Mouse (Mus musculus) cerebral cortex, adult 2 months (tissue): Measurements from ENCODE around the gene Cnot1.

ENCODE experiments used
- WGBS: fragments of 180-500 bp; shearing (Covaris S2); methylation state at CpG from one replicate; pipeline ENCODE4 v1.1.7; 2018; 5-methylcytosine and 5-hydroxymethylcytosine counted together

Gene Cnot1

DNA sequence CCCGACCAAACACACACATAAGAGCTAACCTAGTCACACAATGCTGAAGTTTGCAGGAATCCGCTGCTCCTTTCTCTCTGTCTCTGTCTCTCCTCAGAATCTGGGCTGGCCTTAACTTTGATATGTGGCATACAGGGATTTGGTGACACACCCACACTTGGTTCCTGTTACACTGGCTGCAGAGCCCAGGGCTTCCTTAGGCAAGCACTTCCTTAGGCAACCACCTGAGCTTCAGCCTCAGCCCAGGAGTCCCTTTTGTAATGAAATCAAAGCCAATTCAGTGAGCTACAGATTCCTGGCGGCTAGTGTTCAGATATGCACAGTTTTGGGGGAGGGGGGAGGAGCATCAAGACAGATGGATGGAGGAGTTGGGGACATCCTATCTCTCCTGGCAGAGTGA lies 10.3 kb upstream of the Cnot1 start:
- WGBS = 68% methylated on average over 3 of the region's 3 CpGs

- WGBS = 63% methylated on average over 6 of the region's 6 CpGs
These were observed 8.9 kb upstream of the Cnot1 start for GRCm38 (mm10) chr8:95816044-95816708.

GRCm38 (mm10) chr8:95810184-95810591 lies 2.9 kb upstream of the Cnot1 start:
- WGBS = 56% methylated on average over 3 of the region's 3 CpGs

DNA sequence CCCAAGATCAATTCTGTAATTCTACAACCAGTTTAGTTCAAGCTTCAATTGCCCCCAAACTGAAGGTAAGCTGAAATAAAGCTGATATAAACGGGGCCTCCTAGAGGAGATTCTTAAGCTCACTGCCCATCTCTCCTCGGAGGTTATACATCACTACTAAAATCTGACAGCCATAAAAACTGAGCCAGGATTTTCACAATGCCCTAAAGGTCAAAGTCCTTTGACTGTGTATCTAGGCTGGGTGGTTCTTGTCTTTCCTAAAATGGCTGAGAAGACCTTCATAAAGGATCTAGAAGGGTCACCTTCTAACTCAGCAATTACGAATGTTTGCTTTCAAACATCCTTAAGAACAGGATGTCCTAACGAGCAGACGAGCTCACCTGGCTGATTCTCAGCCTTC lies 1.9 kb upstream of the Cnot1 start:
- WGBS = 79% methylated on average over 5 of the region's 5 CpGs

GRCm38 (mm10) chr8:95808631-95809030 lies 1.4 kb upstream of the Cnot1 start:
- WGBS = 85% methylated on average over 4 of the region's 4 CpGs

- under 1% methylated on average over 20 of the region's 20 CpGs for WGBS
These were observed 597 bp upstream of the Cnot1 start for GRCm38 (mm10) chr8:95807861-95808260.

GRCm38 (mm10) chr8:95806461-95807191 lies 638 bp downstream of the Cnot1 start:
- under 1% methylated on average over 58 of the region's 69 CpGs for WGBS

- WGBS = 59% methylated on average over 2 of the region's 2 CpGs
These were observed 1.8 kb downstream of the Cnot1 start for GRCm38 (mm10) chr8:95805482-95805881.

DNA sequence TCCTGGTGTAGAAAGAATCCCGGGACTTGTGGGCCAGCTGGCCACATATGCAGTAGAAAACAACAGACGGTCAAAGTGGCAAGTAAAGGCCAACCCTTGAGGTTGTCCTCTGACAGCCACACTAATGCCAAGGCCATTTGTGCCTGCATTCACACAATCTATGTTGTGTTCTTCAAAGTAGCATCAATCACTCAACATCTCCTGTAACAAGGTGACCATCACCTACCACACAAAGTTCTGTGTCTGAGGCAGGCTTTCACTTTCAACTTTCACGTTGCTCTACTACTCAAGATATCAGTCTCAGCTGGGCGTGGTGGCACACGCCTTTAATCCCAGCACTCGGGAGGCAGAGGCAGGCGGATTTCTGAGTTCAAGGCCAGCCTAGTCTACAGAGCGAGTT lies 5.0 kb downstream of the Cnot1 start:
- WGBS = 81% methylated on average over 8 of the region's 8 CpGs

- 81% methylated on average over 1 of the region's 1 CpGs for WGBS
These were observed 5.7 kb downstream of the Cnot1 start for GRCm38 (mm10) chr8:95801476-95802064.

DNA sequence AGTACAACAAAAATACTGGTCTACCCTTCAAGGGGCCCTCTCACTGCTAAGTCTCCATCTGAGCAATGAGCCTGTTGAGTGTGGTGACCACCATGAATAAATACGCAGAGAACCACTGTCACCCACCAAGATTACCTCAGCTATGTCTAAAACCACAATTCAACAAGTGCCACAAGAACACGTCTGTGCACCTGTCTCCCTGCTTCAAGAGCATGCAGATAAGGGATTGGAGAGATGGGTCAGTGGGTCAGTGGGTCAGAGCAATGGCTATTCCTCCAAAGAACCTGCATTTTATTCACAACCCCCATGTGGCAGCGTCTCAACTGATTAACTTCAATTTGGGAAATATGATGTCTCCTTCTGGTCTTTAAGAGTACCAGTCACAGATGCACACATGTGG lies 6.9 kb downstream of the Cnot1 start:
- WGBS = 87% methylated on average over 3 of the region's 3 CpGs

DNA sequence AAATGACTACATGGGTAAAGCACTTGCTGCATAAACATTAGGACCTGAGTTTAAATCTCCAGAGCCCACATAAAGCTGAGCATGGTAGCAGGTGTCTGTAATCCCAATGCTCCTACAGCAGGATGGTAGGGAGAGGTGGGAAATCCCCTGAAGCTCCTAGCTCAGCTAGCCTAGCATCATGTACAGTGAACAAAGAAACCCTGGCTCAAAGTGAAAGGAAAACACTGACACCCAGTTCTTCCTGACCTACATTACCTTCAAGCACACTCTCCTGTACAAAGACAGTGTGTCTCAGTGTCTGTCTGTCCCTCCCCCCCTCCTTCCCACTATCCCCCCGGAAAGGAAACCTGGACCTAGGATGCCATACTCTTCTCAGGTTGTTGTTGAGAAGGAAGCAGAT lies 7.4 kb downstream of the Cnot1 start:
- WGBS = 81% methylated on average over 1 of the region's 1 CpGs

GRCm38 (mm10) chr8:95799117-95799516 lies 8.1 kb downstream of the Cnot1 start:
- 89% methylated on average over 6 of the region's 6 CpGs for WGBS

GRCm38 (mm10) chr8:95795333-95796061 lies 11.8 kb downstream of the Cnot1 start:
- WGBS = 96% methylated on average over 5 of the region's 5 CpGs

DNA sequence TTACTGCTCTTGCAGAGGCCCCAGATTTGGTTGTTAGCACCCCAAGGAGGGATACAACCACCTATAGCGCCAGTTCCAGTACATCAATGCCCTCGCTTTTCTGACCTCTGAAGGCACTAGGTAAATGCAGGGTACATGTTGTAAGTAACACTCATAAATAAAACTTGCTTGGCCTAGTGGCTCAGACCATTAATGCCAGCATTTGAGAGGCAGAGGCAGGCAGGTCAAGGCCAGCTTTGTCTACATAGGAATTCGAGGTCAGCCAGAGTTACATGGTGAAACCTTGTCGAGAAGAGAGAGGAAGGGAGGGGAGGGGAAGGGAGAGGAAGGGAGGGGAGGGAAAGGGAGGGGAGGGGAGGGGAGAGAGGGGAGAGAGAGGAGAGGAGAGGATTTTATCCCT lies 21.7 kb downstream of the Cnot1 start:
- WGBS = 94% methylated on average over 3 of the region's 4 CpGs

DNA sequence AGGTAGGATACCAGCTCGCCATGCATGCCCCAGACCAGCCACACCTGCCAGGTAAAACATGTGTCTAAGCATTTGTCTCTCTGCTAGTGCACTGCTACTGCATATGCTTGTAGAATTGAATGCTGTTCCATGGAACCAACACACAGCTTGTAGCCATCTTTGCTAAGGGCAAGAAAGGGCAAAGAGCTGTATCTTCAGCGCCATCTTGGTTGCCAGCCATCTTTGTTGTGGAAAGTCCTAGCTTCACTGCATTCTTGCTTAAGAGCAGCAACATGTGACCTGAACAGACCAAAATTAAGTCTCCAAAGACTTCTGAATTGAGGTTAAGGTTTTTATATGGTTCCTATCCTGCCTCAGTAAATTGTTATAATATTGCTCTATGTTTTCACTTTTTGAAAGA lies 25.5 kb downstream of the Cnot1 start:
- over 99% methylated on average over 2 of the region's 2 CpGs for WGBS

DNA sequence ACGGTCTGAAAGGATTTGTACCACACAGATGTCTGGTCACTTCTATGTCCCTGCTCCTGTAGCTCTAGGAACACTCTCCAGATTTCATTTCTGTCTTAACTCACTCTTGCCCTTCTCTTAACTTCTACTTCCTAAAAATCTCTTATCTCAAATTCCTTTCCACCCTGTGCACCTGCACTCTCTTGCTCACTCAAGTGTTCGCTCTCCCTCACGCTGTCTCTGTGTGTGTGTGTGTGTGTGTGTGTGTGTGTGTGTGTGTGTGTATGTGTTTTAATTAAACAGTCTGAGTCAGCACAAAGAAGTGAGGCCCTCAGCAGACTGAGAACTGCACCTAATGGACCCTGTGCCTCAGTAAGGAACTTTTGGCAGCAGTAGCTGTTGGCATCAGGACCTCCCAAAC lies 26.2 kb downstream of the Cnot1 start:
- 87% methylated on average over 3 of the region's 3 CpGs for WGBS

GRCm38 (mm10) chr8:95764133-95764532 lies 43.1 kb downstream of the Cnot1 start:
- 85% methylated on average over 1 of the region's 1 CpGs for WGBS

DNA sequence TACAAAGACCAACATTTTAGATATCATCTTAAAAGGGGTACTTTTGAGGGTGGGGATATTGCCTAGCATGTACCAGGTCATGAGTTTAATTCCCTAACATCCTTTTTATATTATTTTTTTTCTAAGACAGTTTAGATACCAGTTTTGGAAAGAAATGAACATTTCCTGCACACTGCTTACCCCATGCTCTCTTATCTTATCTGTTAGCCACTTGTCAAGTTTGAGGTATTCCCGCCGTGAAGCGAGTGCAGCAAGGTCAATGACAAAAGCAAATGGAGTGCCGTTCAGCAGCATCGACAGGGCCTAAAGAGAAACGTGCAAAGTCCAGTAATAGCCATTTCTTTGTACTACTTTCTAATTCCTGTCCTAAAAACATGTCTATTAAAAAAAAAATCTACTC lies 46.9 kb downstream of the Cnot1 start:
- whole genome bisulfite sequencing = 94% methylated on average over 6 of the region's 6 CpGs

GRCm38 (mm10) chr8:95751924-95752323 lies 55.3 kb downstream of the Cnot1 start:
- 95% methylated on average over 1 of the region's 1 CpGs for WGBS

GRCm38 (mm10) chr8:95748028-95748427 lies 59.2 kb downstream of the Cnot1 start:
- 76% methylated on average over 4 of the region's 4 CpGs for WGBS

DNA sequence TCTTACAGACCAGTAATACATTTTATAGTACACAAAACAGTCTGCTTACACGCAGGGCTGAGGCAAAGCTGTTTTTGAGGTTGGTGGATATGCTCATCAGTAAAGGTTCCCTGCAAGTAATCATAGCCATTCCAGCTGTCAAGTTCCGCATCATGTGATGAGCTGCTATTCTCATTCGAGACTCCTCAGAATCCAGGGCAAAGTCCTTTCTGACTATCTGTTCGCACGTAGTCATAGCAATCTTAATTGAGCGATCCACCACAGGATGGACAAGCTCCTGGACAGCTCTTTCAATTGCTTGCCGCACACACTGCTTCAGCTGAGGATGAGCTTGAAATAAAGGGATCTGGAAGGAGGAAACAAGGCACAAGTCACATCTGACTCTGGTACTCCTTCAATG lies 65.5 kb downstream of the Cnot1 start:
- 74% methylated on average over 7 of the region's 7 CpGs for WGBS
